Mouse (Mus musculus): ENCODE results near the gene Gm4187. TPM values are rescaled to one million over a fixed set of nuclear protein-coding genes. Genes with fewer than 3 reads are reported as not detected.

Gene Gm4187
- not detected for total RNA-seq (2023)

GRCm38 (mm10) chr7:22329617-22330016 lies at the start of gene Gm4187:
Gene Gm4187, minus strand, starts transcription at chr7:22329717.

GRCm38 (mm10) chr7:22370939-22371338 lies 41.4 kb upstream of the Gm4187 start, which contains the start of gene Gm8660:
Gene Gm8660, minus strand, starts transcription at chr7:22371039.

Other genes starting within 250 kb of the Gm4187 start
- gene Gm16451, start 211.5 kb downstream of the Gm4187 start, total RNA-seq (2023) = not detected
- gene Gm10666, start 195.0 kb downstream of the Gm4187 start, total RNA-seq (2023) = not detected
- not detected for gene Vmn1r142, start 165.7 kb downstream of the Gm4187 start, total RNA-seq (2023)
- not detected for gene Vmn1r143, start 140.3 kb downstream of the Gm4187 start, total RNA-seq (2023)
- gene Gm8653, start 128.5 kb downstream of the Gm4187 start, total RNA-seq (2023) = not detected
- gene Gm8453, start 100.2 kb downstream of the Gm4187 start, total RNA-seq (2023) = not detected
- gene Gm8660, start 41.3 kb upstream of the Gm4187 start, total RNA-seq (2023) = not detected
- not detected for gene Vmn1r148, start 83.9 kb upstream of the Gm4187 start, total RNA-seq (2023)
- not detected for gene Vmn1r149, start 108.5 kb upstream of the Gm4187 start, total RNA-seq (2023)
- not detected for gene Gm10665, start 134.4 kb upstream of the Gm4187 start, total RNA-seq (2023)
- not detected for gene Vmn1r151, start 170.0 kb upstream of the Gm4187 start, total RNA-seq (2023)
- gene Vmn1r152, start 193.2 kb upstream of the Gm4187 start, total RNA-seq (2023) = not detected
- not detected for gene Gm8677, start 205.2 kb upstream of the Gm4187 start, total RNA-seq (2023)
- not detected for gene Gm4201, start 235.6 kb upstream of the Gm4187 start, total RNA-seq (2023)